Mouse (Mus musculus) stomach, postnatal 0 days (tissue): ENCODE data around the gene Shisa5.

ENCODE experiments used
- CTCF ChIP-seq: IDR thresholded peaks from 2 replicates; pipeline ENCODE4 v1.5.1; 2016; ENCODE audit warnings: antibody characterized with exemption, low read depth, mild to moderate bottlenecking, moderate library complexity
- EP300 ChIP-seq: optimal IDR thresholded peaks from 2 replicates; pipeline ENCODE3; 2016; ENCODE audit warnings: antibody characterized with exemption

GRCm38 (mm10) chr9:109059136-109059903 lies 21.0 kb downstream of the Shisa5 start, which contains the start of gene Trex1:
- TF ChIP-seq CTCF, result peak; percentile 99
- TF ChIP-seq EP300, result peak; percentile 65
